Mouse (Mus musculus): Measurements from ENCODE around the gene Cldn13.

Cldn13 gene

DNA sequence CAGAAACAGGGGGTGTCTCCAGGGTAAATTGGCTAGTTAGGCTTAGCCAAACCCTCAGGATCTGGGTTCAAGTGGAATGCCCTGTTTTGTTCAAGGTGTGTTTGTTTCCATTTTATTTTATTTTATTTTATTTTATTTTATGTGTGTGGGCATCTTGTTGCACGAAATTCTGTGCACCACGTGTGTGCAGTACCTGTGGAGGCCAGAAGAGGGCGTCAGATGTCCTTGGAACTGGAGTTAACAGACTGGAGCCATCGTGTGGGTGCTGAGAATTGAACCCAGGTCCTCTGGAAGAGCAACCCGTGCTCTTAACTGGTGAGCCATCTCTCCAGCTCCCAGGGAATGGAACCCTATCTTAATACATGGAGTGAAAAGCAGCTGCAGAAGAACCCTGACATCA lies 22.6 kb downstream of the Cldn13 start:
- DNase-seq (ENCODE audit: low spot score in 2 of 2): no peak

DNA sequence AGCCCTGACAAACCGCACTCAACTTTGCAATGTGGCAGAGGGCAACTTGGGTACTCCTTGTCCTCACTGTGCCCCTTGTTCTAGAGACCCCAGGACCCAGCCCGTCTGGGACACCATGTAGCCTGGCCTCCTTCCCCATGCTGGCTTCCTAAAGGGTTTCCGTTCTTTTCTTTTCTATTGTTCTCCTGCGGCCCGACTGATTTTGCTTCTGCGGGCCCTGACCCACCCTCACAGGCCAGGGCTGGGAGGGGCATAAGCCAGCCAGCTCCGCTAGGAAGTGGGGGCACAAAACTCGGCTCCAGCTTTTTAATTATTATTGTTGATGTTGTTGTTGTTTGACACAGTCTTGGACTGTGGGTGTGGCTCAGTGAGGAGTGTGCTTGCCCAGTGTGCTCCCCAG lies 23.8 kb downstream of the Cldn13 start:
- no peak for DNase-seq (ENCODE audit: low spot score in 2 of 2)

DNA sequence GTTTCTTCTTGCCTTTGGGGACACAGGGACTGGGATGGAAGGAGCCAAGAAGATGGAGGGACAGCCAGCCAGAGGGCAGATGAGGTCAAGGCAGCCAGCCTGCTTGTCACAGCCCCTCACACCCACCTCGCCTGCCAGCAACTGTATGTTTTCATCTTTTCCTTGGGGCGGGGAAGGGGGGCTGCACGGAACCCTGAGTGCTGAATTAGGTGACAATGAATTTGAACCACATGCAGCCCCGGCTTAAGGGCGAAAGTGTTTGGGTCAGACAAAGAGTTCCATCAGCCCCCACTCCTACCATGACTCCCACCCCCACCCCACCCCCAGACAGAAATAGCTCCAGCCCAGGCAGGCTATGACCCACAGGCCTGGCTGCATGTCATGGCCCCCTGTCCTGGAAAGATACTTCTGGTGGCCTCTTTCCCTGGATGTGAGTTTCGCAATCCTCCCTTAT lies 24.7 kb downstream of the Cldn13 start:
- DNase-seq (ENCODE audit: low spot score in 2 of 2): no peak

DNA sequence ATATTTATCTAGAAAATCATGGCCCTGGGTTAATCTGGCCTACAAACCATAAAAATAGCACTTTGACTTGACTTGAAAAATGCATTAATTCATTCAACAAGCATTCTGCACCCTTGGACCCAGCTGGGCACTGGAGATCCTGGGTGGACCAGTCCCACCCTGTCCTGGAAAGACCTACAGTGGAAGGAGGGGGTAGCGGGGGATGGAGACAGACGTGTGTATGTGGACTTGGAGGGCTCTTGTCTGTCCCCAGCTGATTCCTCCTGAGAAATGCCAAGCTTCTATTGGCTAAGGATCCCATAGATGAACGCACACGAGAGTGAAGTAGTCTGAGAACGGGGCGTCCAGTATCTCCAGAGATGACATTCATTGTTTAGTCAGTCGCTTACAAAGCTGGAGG lies 26.8 kb downstream of the Cldn13 start:
- DNase-seq (ENCODE audit: low spot score in 2 of 2): no peak

DNA sequence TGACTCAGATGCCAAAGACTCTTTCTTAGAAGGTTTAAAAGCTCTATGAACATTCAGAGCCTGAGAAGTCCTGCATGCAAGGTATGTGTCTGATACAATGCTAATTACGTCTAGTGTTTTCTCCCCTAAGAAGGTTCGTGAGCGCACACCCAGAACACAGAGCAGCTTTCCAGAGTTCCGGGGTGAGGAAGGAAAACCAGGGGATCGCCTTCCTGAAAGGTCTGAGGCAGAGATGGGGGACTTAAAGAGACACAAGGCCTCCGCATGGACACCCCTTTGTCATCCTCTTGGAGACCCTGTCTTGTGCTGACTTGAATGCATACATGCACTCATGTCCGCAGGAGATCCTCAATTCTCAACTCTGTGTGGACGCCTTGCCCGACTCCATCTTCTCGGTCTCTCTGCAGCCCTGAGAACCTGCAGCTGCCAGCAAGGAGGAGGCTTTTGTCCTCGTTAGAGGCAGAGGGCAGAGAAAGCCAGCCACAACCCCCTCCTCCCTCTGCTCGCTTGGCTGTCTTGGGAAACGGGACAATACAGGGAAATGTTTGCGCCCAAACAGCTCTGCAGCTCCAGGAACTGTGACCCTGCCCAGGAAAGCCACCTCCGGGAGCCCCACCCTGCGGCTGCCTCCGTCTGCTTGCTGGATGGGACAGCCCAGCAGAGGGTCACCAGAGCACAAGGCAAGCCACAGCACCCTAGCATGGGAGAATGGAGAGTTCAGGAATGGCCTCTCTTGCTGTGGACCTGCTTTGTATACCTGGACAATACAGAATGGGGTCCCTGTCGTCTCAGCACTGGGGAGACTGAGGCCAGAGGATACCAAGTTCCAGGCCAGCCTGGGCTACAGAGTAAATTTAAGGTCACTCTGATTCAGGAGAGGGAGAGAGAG lies 27.6 kb downstream of the Cldn13 start:
- no peak for DNase-seq (ENCODE audit: low spot score in 2 of 2)

DNA sequence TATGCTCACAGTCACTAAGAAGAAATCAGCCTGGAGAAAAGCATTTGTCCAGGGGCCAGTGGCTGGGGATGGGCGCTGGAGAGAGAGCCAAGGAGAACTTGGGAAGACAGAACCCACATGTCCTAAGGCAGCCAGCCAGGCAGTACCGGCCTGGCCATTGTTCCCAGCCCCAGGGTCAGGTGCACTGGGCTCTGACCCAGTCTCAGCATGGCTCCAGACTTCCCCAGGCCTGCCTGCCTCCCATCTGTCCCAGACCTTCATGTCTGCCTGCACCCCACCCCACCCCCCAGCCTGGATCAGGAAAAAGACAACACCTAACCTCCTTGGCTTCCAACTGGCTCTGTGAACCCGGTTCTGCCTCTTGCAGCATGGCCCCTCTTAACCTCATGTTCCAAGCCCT lies 32.2 kb downstream of the Cldn13 start:
- DNase-seq (ENCODE audit: low spot score in 2 of 2): no peak

DNA sequence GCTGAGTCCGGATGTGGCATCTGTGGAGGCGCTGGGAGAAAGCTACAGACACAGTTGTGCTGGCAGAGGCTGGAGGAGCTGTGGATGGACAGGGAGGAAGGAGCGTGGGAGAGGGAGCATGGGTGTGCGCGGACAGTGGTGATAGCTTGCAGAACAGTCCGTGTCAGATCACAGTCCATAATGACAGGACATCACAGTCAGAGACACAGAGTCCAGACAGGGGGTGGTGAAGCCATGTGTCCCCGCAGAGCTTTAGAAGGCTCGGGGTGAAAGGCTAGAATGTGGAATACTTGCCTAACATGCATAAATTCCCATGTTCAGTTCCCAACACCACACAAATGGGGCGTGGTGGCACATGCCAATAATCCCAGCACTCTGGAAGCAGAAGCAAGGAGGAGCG lies 38.5 kb downstream of the Cldn13 start:
- no peak for DNase-seq (ENCODE audit: low spot score in 2 of 2)

DNA sequence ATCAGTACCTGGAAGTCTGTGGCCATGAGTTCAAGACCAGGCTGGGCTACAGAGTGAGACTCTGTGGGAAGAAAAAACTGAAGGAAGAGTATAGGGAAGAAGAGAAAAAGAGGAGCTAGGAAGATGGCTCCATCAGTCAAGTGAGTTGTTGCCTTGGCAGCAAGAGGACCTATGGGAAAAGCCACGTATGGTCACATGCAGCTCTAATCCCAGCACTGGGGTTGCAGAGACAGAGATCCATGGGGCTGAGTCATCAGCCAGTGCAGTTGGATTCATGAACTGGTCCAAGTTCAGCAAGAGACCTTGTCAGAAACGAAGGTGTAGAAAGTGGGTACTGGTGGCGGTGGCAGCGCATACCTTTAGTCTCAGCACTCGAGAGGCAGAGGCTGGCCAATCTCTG lies 40.1 kb downstream of the Cldn13 start:
- no peak for DNase-seq (ENCODE audit: low spot score in 2 of 2)

DNA sequence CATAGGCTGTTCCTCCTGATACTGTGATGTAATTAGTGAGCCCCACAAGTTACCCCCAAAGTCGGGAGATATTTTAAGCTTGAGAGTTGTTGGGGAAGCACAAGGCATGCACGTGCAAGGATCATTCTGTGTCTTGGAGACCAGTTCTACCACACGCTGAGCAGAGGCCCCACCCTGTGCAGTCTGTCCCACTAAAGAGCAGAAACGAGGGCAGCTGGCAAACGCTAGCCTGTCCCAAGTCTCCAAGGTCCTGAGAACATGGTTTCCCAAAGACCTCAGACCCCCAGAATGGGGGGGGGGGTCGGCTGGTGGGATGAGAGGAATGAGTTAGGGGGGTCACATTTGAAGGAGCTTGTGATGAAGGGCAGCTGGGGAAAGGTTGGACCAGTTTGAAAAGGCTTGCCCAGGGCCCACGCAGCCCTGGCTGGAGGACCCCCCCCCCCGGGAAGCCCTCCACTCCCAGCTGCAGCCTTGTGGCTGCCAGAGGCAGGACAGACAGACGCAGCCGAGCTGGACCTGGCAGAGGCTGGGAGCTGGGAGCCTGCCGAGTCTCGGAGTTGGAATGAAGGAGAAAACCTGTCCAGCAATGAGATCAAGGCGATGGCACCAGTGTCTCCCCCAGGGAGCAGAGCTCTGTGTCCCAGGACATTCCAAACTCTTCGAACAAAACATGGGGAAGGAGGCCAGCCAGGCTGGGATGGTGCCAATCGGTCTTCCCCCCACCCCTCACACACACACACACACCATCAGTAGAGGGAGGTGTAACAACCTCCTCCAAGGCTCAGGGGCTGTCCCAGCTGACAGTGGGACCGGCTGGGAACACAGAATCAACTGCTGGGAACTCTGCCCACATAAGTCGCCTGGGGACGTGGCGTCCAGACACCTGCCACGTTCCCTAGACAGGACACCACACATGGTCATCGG lies 41.1 kb downstream of the Cldn13 start:
- DNase-seq (ENCODE audit: low spot score in 2 of 2): no peak

DNA sequence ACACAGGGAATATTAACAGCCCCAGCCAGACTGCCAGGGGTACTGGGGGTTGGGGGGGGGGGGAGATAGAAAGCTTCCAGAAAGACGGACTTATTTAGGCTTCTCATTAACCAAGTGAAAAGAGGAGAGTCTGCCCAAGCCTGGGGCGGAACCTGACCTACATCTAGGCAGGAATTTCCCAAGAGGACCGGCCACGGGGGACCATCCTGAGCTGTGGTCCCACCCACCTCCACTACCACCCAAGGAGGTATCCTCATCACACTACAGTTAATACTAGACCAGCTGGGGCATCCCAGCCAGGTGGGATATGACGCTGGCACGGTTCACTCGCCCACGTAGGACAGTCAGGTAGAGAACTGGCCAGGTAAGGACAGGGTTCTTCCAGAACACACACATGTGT lies 42.3 kb downstream of the Cldn13 start:
- DNase-seq (ENCODE audit: low spot score in 2 of 2): no peak

DNA sequence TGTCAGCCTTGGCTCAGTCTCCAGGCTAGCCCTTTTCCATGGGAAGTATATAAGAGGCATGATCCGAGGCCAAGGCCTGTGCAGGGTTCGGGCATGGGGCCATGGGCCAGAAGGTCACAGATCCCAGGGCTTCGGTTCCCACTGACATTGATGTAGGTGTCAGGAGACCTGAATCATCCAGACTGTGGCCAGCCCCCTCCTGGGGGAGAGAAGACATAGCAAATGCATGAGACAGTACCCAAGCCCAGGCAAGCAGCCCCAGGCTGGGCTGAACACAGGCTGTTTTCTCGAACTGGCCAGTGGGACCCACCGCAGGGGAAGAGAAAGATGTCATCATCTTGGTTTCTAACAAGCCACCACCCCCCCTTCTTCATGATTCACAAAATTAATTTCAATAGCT lies 42.7 kb downstream of the Cldn13 start:
- DNase-seq (ENCODE audit: low spot score in 2 of 2): no peak

DNA sequence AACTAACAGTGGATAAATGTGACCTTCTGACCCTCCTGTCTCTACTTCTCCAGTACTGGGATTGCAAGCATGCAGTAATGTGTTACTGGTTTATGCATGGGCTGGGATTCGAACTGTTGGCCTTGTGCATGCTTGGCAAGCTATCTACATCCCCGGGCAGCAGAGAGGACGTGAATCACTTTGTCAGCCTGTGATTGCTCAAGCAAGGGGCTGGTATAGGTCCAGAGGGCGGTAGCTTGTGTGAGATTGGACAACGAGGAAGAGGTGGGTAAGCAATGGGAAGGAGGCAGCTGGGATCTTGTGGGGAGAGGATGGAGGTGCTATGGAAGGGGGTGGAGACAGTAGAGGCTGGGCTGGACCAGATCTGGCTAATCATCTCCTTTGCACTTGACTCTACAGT lies 46.8 kb downstream of the Cldn13 start:
- no peak for DNase-seq (ENCODE audit: low spot score in 2 of 2)

DNA sequence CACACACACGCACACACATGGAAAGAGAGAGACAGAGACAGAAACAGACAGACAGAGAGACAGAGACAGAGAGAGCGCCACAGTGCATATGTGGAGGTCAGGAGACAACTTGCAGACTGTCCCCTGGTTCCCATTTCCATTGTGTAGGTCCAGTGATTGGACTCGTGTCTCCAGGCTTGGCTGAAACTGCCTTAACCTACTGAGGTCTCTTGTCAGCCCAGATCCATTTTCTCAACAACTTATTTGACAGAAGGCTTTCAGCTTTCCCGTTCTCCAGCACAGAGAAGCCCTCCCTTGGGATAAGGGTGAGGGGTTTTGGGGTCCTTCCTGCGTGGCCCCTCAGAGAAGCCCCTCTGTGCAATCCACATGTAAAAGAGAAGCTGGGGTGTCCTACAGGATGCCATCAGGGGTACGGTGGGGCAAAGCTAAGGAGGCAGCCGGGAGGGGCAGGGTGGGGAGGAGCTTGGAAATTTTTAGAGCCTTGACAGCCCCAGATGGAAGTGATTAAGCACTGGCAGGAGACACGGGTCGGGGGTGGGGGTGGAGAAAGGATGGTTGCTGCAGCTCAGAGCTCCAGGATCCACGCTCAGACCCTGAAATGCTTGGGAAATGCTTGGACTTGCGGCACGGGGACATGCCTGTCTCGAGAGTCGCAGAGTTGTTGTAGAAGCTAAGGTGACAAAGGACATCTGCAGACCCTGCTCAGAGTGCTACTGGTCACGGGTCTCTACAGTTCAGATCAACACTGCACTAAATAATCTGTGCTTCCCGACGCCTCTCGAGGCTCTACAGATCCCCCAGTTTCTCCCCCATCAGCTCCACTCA lies 47.8 kb downstream of the Cldn13 start:
- no peak for DNase-seq (ENCODE audit: low spot score in 2 of 2)

DNA sequence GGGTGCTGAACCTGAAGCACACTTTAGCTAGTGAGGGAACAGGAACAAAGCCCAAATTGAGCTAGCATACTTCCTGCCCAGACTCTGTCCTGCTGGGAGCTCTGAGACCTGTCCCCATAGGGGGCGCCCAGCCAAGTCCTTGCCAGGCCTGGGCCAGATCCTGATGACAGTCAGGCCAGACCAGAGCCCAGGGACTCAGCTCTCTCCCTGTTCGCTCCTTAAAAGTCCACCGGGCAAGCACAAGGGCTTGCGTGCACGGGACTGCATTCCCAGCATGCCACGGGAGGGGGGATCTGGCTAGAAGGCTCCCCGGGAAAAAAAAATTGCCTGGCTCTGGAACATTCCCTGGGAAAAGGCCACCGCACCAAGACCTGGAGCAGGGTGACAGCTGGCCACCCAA lies 50.2 kb downstream of the Cldn13 start:
- DNase-seq (ENCODE audit: low spot score in 2 of 2): peak in 1 of 2 experiments; percentile 10
